Mouse (Mus musculus) cortical plate, adult 2 months (tissue): ENCODE results near the gene Ptgfrn.

Source experiments
- CTCF ChIP-seq: fragments of 200-500 bp; IDR thresholded peaks from 2 replicates; pipeline ENCODE4 v1.5.1; 2011; ENCODE audit warnings: mild to moderate bottlenecking, control low read depth, low read length; ENCODE audit not compliant: insufficient read depth; ENCODE audit errors: extremely low read depth
- POLR2A ChIP-seq: fragments of 200-500 bp; IDR thresholded peaks from 2 replicates; pipeline ENCODE4 v1.6.1; 2011; ENCODE audit warnings: mild to moderate bottlenecking, low read length, control low read depth; ENCODE audit not compliant: insufficient read depth; ENCODE audit errors: extremely low read depth

GRCm38 (mm10) chr3:101144366-101144948 is 34.4 kb upstream of the Ptgfrn start:
- no peak for TF ChIP-seq POLR2A
- TF ChIP-seq CTCF: no peak
